Mouse (Mus musculus) frontal cortex, adult (tissue): Measurements from ENCODE around the gene 4430402I18Rik.

Experiments used
- ATAC-seq: cut with Nextera tagmentation; 2 replicates; pipeline ENCODE4 v1.9.2; 2017; ENCODE audit warnings: mild to moderate bottlenecking, moderate library complexity, mixed read lengths; ENCODE audit not compliant: low TSS enrichment

4430402I18Rik gene

DNA sequence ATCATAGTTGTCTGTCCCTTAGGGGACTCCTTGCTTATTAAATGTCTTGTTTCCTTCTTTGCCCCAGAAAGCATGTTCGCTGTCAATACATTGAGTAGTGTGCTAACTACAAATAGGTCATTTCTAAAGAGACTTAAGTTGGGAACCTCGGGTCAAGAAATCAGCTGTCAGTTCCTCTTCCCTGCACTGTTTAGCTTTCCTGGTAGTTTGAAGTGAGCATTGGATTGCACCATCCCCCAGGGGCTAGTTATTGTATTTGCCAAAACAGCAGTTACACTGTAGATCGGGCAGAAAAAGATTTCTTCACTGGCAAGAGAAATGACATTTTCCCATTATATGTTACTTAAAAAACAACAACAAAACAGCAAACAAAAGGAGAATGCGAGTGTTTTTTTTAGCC, 578 bp upstream of the 4430402I18Rik start:
- ATAC-seq = no peak

DNA sequence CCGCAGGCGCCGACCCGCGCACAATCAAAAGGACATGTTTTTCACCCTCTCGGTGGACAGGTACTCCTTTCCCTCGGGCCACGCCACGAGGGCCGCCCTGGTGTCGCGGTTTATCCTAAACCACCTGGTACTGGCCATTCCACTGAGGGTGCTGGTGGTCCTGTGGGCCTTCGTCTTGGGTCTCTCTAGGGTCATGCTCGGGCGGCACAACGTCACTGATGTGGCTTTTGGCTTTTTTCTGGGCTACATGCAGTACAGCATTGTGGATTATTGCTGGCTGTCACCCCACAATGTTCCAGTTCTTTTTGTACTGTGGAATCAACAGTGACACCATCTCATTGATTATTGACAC, 3.1 kb downstream of the 4430402I18Rik start:
- ATAC-seq = no peak

GRCm38 (mm10) chr19:28963842-28964551, 3.6 kb downstream of the 4430402I18Rik start, which contains the start of gene Plpp6:
Gene Plpp6 (plus strand): TSS chr19:28963953.
- ATAC-seq = peak; percentile 78

- ATAC-seq = no peak
Observed at GRCm38 (mm10) chr19:28963513-28963841, 4.1 kb downstream of the 4430402I18Rik start.

DNA sequence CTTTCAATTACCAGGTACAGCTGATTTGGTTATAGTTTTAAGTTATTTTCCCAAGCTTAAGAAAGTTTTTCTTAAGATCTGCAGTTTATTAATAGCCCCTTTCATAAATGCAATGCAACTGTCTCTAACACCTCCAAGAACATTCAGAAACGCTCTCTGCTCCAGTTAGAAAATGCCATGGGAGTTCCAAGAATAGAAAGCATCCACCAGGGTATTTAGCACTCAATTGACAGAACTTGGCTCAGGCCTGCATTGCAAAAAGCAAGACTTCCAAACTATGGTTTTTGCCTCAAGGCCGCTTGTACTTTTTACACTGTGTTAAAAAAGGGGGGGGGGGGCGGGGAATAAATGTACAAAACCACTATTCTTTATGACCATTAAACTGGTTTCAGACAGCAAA, 4.5 kb downstream of the 4430402I18Rik start:
- ATAC-seq = peak; percentile 71

DNA sequence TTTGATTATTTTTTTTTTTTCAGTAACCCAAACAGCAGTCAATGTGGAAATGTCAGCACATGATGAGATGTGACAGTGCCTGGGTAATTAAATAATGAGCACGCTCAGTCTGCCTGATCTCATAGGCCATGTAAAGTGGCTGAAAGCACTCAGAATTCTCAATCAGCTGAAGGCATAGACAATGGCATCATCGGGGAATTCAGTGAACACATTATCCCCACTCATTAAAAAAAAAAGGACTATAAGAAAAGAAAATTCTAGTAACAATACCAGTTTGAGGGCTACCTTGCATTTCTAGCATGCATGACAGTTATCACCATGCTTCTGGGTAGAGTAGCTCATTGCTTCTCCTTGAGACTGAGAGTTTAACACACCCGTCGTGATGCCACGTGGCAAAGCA, 16.3 kb downstream of the 4430402I18Rik start:
- ATAC-seq = no peak

- ATAC-seq = no peak
Observed at GRCm38 (mm10) chr19:28947311-28947710, 20.3 kb downstream of the 4430402I18Rik start.

DNA sequence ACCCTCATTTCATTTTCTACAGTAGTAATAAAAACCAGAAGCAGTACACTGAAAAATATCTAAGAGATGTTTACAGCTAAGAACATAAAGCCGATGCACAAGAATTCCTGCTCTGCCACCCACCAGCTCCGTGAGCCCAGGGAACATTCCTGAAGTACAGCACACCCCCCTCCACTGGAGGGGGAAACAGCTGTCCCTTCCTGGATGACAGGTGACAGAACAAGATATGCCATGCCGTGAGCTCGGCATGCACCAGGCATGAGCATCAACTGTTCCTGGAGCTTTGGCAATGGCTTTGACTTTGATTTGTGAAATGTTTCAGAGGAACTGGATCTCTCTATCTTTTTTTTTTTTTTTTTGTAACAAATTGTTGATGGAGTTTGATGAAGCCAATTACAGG, 20.8 kb downstream of the 4430402I18Rik start:
- ATAC-seq = peak; percentile 72

DNA sequence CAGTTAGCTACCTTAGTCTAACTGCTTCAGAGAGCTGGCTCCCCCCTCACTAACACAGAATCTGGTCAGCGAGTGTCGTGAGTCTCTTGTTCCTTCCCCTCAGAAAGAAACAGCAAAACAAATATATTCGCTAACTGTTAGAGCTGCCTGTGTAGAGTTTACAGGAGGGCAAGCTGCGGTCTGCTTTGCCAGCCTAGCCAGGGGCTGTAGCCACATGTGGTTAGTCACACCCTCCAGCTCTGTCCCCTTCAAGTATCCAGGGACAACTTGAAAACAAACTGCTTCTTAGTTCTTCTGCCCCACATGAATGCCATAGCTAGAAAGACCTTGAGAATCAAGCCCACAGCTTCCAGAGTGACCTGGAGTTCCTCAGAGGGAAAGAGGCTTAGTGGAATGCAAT, 26.3 kb downstream of the 4430402I18Rik start:
- no peak for ATAC-seq

GRCm38 (mm10) chr19:28940135-28940874, 27.3 kb downstream of the 4430402I18Rik start:
- no peak for ATAC-seq

DNA sequence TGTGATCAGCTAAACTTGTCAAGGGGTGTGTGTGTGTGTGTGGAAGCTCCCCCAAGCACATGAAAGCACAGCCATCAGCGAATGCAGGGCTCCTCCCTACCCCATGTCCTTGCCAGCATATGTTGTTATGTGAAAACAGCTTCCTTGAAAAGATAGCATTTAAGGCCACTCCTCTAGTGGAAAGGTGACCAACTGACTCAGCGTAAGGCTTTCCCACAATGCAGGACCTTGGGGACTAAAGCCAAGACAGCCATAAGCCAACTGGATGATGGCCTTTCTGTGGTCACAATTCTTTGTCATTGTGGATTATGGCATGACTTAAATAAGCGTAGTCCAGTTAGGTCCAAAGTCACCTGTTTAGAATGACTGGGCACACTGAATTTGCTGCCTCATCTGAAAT, 32.7 kb downstream of the 4430402I18Rik start:
- no peak for ATAC-seq

DNA sequence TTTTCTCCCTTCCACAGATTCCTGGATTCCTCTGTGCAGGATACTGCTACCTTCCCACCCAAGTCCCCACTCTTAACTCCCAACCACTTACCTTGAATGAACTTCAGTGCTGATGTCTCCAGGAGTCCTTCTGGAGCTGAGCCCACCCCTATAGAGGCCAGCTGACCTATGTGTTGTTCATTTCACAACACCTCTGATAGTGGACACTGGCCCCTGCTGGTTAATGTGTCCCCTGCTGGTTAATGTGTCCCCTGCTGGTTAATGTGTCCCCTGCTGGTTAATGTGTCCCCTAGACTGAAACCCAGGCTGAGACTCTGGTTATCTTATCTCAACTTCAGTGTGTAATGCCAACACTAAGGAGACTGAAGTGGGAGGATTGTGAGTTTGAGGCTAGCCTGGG, 38.6 kb downstream of the 4430402I18Rik start:
- ATAC-seq = no peak

DNA sequence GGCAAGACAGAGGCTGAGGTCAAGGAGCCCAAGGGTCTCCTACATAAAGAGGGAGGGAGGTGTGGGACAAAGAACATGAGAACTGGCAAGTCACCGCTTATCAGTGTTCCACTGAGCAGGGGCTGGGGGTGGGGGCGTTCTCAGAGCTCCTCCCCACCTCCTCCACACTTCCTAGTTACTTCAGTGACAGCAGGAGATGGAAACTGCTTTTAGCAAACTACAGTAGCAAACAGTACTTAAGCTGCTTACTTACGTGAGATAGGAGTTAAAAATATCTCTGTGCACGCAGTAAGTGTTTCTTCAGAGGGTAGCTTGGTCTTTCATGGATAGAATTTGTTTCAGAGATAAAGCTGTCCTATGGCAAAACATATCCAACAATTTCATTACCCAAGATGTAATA, 40.2 kb downstream of the 4430402I18Rik start:
- ATAC-seq = peak; percentile 84

- ATAC-seq = no peak
Observed at GRCm38 (mm10) chr19:28926366-28926765, 41.2 kb downstream of the 4430402I18Rik start.

GRCm38 (mm10) chr19:28917839-28918238, 49.8 kb downstream of the 4430402I18Rik start:
- ATAC-seq = no peak

- no peak for ATAC-seq
Observed at GRCm38 (mm10) chr19:28916492-28916891, 51.1 kb downstream of the 4430402I18Rik start.

GRCm38 (mm10) chr19:28915602-28916250, 51.9 kb downstream of the 4430402I18Rik start:
- ATAC-seq = 0 out of 2 replicates have a peak, but pooled peaks have one; percentile 20

GRCm38 (mm10) chr19:28914598-28914997, 53.0 kb downstream of the 4430402I18Rik start:
- no peak for ATAC-seq

DNA sequence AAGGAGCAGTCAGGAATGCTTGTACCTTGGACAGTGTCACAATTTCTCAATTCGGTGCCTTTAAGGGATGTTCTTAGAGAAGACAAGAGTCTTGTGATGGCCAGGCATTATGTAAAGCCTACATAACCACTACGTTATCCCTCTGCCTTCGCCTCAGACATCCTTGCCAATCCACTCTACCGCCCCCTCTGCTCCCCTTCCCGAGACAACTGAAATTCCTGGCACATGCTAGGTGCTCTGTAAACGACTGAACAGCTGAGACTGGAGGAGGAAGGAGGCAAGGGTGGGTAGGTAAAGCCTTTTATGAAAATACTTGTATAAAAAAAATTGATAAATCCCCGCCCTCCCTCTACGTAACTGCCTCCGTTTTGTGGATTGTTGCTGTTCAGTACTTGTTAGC, 58.9 kb downstream of the 4430402I18Rik start:
- peak; percentile 91 for ATAC-seq

GRCm38 (mm10) chr19:28908186-28908585, 59.4 kb downstream of the 4430402I18Rik start:
- ATAC-seq = no peak

DNA sequence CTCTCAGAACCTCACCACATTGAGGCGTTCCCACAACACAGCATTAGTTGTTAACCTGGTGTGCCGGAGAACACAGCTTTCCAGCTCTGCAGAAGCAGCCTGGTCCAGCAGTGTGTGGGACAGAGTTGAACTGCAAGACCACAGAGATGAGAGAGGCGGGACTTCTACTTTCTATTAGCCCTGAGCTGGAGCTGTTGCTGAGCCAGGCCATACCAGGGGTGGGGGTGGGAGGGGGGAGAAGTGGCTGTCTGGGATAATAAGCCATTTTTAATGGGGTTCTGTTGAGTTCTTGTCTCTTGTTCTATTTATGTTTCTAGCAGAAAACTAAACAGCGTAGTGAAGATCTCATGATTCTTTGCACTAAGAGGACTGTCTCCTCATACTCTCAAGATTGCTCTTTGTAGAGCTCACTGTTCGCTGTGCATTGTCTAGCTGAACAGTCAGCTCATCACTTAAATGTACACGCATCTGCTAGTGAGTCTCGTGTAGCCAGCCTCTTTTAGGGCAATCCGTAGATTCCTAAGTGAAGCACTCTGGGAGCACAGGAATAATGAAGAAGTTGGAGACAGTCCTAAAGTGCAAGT, 64.0 kb downstream of the 4430402I18Rik start:
- ATAC-seq = no peak

DNA sequence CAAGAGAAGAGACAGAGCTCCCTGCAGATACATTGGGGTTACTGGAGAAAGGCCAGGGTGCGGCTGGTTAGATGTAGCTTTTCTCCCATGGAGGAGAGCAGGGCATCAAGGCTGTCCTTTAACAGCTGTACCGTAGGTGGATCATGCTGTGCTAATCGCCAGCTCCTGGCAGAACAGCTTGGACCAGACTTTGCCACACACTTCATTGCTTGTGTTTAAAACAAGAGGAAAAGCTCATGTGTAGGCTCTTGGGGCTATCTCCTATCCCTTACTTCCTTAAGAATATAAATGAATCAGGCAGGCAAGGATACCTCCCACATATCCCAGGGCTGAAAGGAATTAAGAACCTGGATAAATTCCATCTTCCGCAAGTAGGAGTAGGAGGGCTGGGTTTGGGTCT, 64.8 kb downstream of the 4430402I18Rik start:
- peak; percentile 77 for ATAC-seq

- ATAC-seq = no peak
Observed at GRCm38 (mm10) chr19:28902111-28902510, 65.5 kb downstream of the 4430402I18Rik start.
